Mouse (Mus musculus): ENCODE results near the gene Csf1.
"Not testable (repeated sequence)": the region's sequence is repeated elsewhere in the genome, so short reads cannot be mapped to it uniquely, and the experiment has no call there.

Csf1 gene

GRCm38 (mm10) chr3:107749446-107749845, 10.8 kb downstream of the Csf1 start:
- DNase-seq (ENCODE audit: low read depth, low spot score), result no peak

- DNase-seq (ENCODE audit: low read depth, low spot score), result no peak
Observed at GRCm38 (mm10) chr3:107748260-107748955, 11.9 kb downstream of the Csf1 start.

GRCm38 (mm10) chr3:107746026-107746425, 14.2 kb downstream of the Csf1 start:
- DNase-seq (ENCODE audit: low read depth, low spot score), result no peak

DNA sequence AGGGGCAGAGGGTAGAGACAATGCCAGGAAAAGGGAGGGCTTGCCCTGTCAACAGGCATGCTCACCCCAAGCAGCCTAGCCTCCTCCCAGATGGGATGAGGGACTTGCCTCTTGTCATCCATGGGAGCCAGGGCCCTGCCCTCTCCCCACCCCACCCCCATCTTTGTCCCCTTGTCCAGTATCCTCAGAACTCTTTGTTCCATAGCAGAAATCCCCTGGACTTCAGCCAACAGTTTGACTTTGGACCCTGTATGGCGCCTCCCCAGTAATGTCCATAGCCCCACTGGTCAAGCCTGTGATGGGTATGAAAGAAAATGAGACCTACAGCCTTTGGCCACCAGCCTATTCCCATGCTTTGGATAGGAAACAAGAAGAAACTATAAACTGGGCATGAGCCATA, 16.6 kb downstream of the Csf1 start:
- no peak for DNase-seq (ENCODE audit: low read depth, low spot score)

DNA sequence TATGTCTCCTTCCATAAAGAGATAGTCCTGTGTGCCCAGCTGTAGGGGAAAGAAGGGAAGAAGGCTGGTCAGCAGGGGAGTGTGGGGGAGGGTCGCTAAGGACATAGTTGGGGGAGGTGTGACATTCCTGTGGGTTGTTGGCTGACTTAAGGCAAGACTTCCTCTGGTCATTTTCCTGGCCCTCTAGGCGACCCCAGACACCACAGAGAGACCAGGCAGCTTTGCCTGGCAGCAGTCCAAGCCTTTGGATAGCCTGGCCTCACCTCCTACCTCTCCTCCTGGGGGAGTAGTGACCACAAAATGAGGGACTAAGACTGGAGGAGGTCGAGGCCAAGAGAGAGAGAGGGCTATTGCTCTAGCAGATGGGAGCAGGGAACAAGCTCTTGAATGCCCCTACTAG, 17.2 kb downstream of the Csf1 start:
- DNase-seq (ENCODE audit: low read depth, low spot score), result no peak

DNA sequence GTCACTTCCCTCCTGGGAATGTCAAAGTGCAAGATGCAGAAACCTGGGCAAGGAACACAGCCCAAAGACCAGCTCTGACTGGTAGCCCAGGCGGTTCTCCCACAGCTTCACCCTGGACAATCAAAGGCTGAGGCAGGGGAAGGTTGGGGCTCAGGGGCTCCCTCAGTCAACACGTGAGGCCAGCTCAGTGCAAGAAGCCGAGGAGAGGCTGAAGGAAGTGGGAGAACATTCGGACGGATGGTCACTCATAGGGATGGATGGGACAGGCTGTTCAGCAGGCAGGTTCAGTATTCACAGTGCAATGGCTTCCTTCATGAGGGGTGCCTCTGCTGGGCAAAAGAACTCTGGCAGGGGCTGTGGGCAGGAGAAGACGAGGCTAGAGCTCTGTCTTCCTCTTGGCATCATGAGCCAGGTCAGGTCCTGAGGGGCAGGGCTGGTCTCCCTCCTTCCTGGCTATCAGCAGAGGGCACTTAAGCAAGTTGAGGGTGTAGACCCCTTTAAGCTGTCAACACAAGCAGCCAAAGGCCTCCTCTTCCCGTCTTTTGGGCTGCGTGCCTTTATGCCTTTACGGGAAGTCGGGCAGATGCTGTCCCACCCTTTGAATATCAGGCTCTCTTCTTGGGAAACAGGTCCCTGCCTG, 18.1 kb downstream of the Csf1 start:
- DNase-seq (ENCODE audit: low read depth, low spot score), result no peak

GRCm38 (mm10) chr3:107741387-107741786, 18.9 kb downstream of the Csf1 start:
- DNase-seq (ENCODE audit: low read depth, low spot score), result no peak

GRCm38 (mm10) chr3:107740578-107741207, 19.6 kb downstream of the Csf1 start:
- no peak for DNase-seq (ENCODE audit: low read depth, low spot score)

DNA sequence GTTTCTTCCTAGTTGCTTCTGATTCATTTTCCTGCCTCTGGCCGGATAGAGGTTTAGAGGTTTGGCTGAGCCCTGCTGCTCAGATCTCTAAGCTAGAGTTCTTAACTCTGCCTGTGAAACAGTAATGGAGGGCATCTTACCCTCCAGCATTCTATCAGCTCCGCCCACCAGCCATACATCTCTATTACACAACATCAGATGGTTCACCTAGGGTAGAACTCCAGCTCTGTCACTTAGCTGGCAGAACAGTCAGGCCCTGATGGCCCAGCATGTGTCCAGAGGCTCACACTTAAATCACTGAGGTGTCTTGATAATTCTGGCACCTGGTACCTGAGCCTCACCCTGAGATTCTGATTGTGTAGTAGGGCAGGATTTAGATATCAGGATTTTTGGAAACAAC, 20.3 kb downstream of the Csf1 start:
- no peak for DNase-seq (ENCODE audit: low read depth, low spot score)

DNA sequence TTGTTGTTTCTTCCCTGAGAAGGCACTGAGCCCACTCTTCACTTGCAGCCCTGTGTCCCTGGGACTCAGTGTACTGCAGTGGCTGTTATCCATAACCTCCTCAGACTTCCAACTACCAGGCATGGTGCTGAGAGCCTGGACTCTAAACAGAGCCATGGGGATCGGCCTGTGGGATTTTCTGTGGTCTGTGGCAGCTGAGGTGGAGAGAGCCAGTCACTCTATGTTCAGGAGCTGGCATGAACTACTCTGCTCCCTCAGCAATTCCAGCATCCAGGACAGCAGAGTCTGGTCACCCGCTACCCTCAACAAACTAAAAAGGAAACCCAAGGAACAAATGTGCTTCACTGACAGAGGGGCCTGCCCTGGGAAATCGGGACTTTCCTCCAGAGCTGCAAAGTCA, 20.8 kb downstream of the Csf1 start:
- no peak for DNase-seq (ENCODE audit: low read depth, low spot score)

DNA sequence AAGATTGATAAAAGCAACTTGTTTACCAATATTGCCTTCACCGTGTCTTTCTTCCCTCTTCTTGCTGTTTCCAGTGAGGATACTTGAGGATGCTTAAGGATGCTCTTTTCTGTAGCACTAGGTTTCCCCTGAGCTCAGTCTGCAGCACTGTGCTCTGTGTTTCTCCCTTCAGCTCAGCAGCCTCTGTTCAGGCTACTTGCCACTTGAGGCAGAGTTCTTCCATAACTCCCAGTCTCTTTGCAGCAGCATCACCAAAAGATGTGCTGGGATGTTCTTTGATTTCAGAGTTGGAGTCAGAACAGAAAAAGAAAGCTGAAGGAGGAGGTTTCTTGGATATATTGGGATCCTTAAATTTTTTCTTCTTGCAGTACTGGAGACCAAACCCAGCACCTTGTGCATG, 21.6 kb downstream of the Csf1 start:
- no peak for DNase-seq (ENCODE audit: low read depth, low spot score)

- DNase-seq (ENCODE audit: low read depth, low spot score), result no peak
Observed at GRCm38 (mm10) chr3:107737609-107738190, 22.6 kb downstream of the Csf1 start.

DNA sequence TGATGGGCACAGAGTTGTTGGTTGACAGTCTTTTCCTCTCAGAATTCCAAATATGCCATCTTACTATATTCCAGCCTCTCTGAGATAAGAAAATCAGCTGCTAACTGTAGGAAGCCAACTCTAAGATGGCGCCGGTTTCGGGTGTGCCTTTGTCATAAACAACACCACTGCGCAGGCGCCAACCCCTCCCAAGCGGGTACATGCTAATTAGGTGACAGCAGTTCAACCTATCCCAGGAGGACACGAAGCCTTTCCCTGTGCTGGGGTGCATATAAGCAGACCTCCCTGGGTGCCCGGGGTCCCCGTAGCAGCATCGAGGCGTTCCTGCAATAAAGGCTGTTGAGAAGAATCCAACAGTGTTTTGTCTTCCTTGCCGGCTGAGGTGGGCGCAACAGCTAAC, 24.6 kb downstream of the Csf1 start:
- DNase-seq (ENCODE audit: low read depth, low spot score), result not testable (repeated sequence)

GRCm38 (mm10) chr3:107733329-107733728, 26.9 kb downstream of the Csf1 start:
- DNase-seq (ENCODE audit: low read depth, low spot score), result no peak

- no peak for DNase-seq (ENCODE audit: low read depth, low spot score)
Observed at GRCm38 (mm10) chr3:107730236-107730635, 30.0 kb downstream of the Csf1 start.

DNA sequence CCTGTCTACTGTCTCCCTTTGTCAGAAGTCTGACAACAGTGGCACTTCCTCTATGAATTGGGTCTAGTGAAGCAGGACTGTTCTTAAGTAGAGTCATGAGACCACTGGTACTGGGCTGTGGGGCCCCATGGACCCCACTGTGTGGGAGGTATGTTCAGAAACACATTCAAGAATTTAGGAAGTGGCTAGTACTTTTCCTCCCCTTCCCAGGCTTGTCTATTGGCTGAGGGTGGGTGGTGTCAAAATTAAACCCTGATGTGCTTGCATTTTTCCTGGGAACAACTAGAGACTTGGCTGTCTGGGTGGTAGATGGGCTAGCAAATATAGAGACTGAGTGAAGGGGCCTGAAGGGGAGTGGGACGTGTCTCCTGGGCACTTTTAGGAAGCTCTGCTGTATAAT, 31.8 kb downstream of the Csf1 start:
- DNase-seq (ENCODE audit: low read depth, low spot score), result no peak

- DNase-seq (ENCODE audit: low read depth, low spot score), result no peak
Observed at GRCm38 (mm10) chr3:107715971-107716370, 44.3 kb downstream of the Csf1 start.

DNA sequence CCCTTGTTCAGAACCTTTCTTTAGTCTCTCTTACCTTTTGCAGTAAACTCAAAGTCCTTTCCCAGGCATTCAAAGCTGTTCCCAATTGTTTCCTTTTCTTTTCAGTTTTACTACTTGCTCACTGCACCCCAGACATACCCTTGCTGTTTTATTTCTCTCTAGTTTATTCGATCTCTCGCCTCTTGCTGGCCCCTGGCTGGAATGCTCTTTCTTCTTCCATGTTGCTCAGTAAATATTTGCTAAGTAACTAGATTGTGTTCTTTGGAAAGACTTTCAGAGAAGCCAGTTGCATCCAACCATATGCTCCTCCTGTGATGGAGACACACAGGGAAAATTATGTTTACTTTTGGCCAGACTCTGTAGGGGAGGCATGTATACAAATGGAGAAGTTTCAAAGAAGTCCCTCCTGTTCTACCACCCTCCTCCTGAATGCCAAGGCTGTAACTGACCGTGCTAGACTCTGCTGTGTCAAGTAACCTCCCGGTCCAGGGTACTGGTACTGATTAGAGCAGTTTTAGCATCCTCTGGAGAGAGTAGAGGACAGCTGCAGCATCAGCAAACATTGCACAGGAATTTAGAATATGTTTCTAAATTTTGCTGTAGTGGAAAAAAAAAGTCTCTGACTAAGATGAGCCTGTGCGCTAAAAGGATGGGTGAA, 45.9 kb downstream of the Csf1 start:
- DNase-seq (ENCODE audit: low read depth, low spot score), result no peak

GRCm38 (mm10) chr3:107712081-107712480, 48.2 kb downstream of the Csf1 start:
- DNase-seq (ENCODE audit: low read depth, low spot score), result no peak

DNA sequence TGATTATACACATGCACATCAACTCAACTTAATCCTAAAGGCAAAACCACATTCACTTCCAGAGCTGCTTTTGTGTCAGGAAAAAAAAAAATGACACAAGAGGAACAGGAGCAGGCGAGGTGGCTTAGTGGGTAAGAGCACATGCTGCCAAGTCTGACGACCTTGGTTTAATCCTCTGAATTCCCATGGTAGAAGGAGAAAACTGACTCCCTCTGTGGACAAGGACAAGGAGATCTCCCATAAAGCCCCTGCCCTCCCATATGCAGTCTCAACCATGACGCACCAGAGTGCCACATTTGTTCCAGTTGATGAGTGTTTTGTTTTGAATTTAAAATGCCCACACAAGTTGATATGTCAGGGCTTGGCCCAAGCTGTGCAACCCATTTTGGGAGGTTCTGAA, 51.1 kb downstream of the Csf1 start:
- DNase-seq (ENCODE audit: low read depth, low spot score), result no peak

- no peak for DNase-seq (ENCODE audit: low read depth, low spot score)
Observed at GRCm38 (mm10) chr3:107707239-107707638, 53.0 kb downstream of the Csf1 start.

DNA sequence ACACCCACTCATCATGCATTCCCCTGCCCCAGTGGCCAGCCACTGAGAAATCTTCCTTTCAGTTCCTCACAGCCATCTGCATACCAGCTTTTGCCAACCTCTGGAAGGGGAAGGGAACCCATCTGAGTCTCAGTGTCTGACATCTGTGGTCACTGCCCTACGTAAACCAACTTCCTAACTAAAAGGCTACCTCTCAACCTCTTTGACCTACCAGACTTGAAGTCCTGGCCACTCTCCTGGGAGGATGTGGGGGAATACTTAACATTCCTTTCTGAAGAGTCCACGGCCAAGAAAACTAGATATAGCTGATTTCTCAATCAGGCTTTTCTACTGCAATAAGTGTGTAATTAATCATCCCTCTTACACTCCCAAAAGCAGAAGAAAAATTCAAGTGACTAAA, 54.1 kb downstream of the Csf1 start:
- DNase-seq (ENCODE audit: low read depth, low spot score), result no peak

Measured in c-Kit-negative CD71-positive TER-119-positive erythroid progenitor cells, embryonic 14.5 days (primary cell).